Mouse (Mus musculus) lung, embryonic 15.5 days (tissue): Measurements from ENCODE around the gene Sval2. TPM values are rescaled to one million over a fixed set of nuclear protein-coding genes. Genes with fewer than 3 reads are reported as not detected.

Source experiments
- ATAC-seq: fragments of 200-750 bp; cut with Nextera tagmentation; 2 replicates; pipeline ENCODE4 v1.8.0; 2017; ENCODE audit warnings: moderate number of reproducible peaks, borderline replicate concordance; ENCODE audit not compliant: low FRiP score, low TSS enrichment; ENCODE audit errors: extremely low read depth
- H3K27ac ChIP-seq: fragments of 300-500 bp; sonication (generic); 2 replicates; pipeline ENCODE4 v1.5.1; 2015; ENCODE audit warnings: moderate library complexity, mild to moderate bottlenecking, inconsistent platforms
- H3K27me3 ChIP-seq: fragments of 300-500 bp; sonication (generic); 2 replicates; pipeline ENCODE4 v1.6.1; 2015; ENCODE audit warnings: inconsistent platforms
- H3K36me3 ChIP-seq: fragments of 300-500 bp; sonication (generic); 2 replicates; pipeline ENCODE4 v1.6.1; 2015; ENCODE audit warnings: inconsistent platforms
- H3K4me1 ChIP-seq: fragments of 300-500 bp; sonication (generic); 2 replicates; pipeline ENCODE4 v1.6.1; 2015; ENCODE audit warnings: inconsistent platforms
- H3K4me2 ChIP-seq: fragments of 300-500 bp; sonication (generic); 2 replicates; pipeline ENCODE4 v1.6.1; 2015; ENCODE audit warnings: inconsistent platforms, mild to moderate bottlenecking, moderate library complexity
- H3K4me3 ChIP-seq: fragments of 300-500 bp; sonication (generic); 2 replicates; pipeline ENCODE4 v1.5.1; 2015; ENCODE audit warnings: mild to moderate bottlenecking, inconsistent platforms
- H3K9ac ChIP-seq: fragments of 300-500 bp; sonication (generic); 2 replicates; pipeline ENCODE4 v1.6.1; 2015; ENCODE audit warnings: inconsistent platforms
- H3K9me3 ChIP-seq: fragments of 300-500 bp; sonication (generic); 2 replicates; pipeline ENCODE4 v1.6.1; 2016; ENCODE audit warnings: inconsistent platforms
- WGBS: fragments of 180-500 bp; shearing (Covaris S2); methylation state at CpG from one replicate; pipeline ENCODE4 v1.1.7; 2015; 5-methylcytosine and 5-hydroxymethylcytosine counted together
- polyA plus RNA-seq: library from polyadenylated mRNA; unstranded; fragments of >200 nt; fragmentation: Nextera tagmentation; extraction: Ambion mirVana; gene quantifications from 2 replicates; pipeline ENCODE4 v1.2.1, GENCODE M21; 2015

Gene Sval2
- not detected in 2 replicates for polyA plus RNA-seq

- H3K9me3 ChIP-seq = no peaks in the 10 kb centered on the region
- H3K27ac ChIP-seq = no peak within 1 kb of the TSS
- H3K4me1 ChIP-seq = no peaks in the 10 kb centered on the region
- 85% methylated on average over 3 of the region's 3 CpGs for WGBS
- no peak within 1 kb of the TSS for H3K9ac ChIP-seq
- H3K36me3 ChIP-seq = no peaks in the 10 kb centered on the region
- H3K27me3 ChIP-seq = no peaks in the 10 kb centered on the region
- ATAC-seq = no peak
- no peak within 1 kb of the TSS for H3K4me2 ChIP-seq
- H3K4me3 ChIP-seq = no peak within 1 kb of the TSS
Measured at GRCm38 (mm10) chr6:41852689-41853088, at the start of gene Sval2. Gene Sval2, plus strand, starts transcription at chr6:41852989.

GRCm38 (mm10) chr6:41824086-41824485, 28.7 kb upstream of the Sval2 start:
- Histone ChIP-seq H3K4me3 (no peak overlapping the region), H3K4me1 (no peaks in the 10 kb centered on the region), H3K9ac (no peak overlapping the region), H3K4me2 (no peak overlapping the region), H3K27me3 (no peaks in the 10 kb centered on the region), H3K27ac (no peak overlapping the region), H3K36me3 (no peaks in the 10 kb centered on the region), H3K9me3 (no peaks in the 10 kb centered on the region)
- ATAC-seq = no peak

- Histone ChIP-seq H3K9me3 (no peaks in the 10 kb centered on the region), H3K4me3 (no peak overlapping the region), H3K4me2 (no peak overlapping the region), H3K36me3 (no peaks in the 10 kb centered on the region), H3K4me1 (no peaks in the 10 kb centered on the region), H3K27me3 (no peaks in the 10 kb centered on the region), H3K9ac (no peak overlapping the region), H3K27ac (no peak overlapping the region)
- ATAC-seq = no peak
- WGBS = 77% methylated on average over 2 of the region's 2 CpGs
Measured at GRCm38 (mm10) chr6:41829516-41829915, 23.3 kb upstream of the Sval2 start.

- no peaks in the 10 kb centered on the region for H3K36me3 ChIP-seq
- H3K27me3 ChIP-seq = no peaks in the 10 kb centered on the region
- no peaks in the 10 kb centered on the region for H3K4me1 ChIP-seq
- no peak within 1 kb of the TSS for H3K27ac ChIP-seq
- no peak within 1 kb of the TSS for H3K4me3 ChIP-seq
- 63% methylated on average over 2 of the region's 2 CpGs for WGBS
- H3K9me3 ChIP-seq = no peaks in the 10 kb centered on the region
- no peak for ATAC-seq
- H3K4me2 ChIP-seq = no peak within 1 kb of the TSS
- no peak within 1 kb of the TSS for H3K9ac ChIP-seq
Measured at GRCm38 (mm10) chr6:41847235-41847634, 5.6 kb upstream of the Sval2 start, which contains the start of gene Pip. Gene Pip, plus strand, starts transcription at chr6:41847535.

GRCm38 (mm10) chr6:41864038-41864437, 11.2 kb downstream of the Sval2 start:
- no peak overlapping the region for H3K27ac ChIP-seq
- no peaks in the 10 kb centered on the region for H3K4me1 ChIP-seq
- H3K9me3 ChIP-seq = no peaks in the 10 kb centered on the region
- no peak for ATAC-seq
- H3K9ac ChIP-seq = no peak overlapping the region
- 72% methylated on average over 2 of the region's 2 CpGs for WGBS
- H3K4me3 ChIP-seq = no peak overlapping the region
- no peaks in the 10 kb centered on the region for H3K27me3 ChIP-seq
- H3K4me2 ChIP-seq = no peak overlapping the region
- H3K36me3 ChIP-seq = no peaks in the 10 kb centered on the region

DNA sequence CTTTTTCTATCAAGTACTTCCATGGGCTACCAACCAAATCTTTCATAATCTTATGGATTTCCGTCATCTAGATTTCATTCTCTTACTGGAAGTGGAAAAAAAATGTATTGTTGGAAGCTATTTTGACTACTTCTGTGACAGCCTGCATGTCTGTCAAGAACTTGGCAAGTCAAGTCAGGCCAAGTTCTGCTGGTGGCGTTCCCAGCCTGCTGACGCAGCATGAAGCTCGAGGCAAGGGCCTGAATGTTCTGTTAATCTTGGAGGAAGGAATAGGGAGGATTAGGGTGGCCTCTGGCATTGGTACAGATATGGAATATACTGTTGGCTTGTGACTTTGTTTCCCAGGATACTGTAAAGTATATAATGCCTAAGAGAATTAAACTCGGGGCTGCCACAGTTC, 58.8 kb downstream of the Sval2 start:
- no peak overlapping the region for H3K27ac ChIP-seq
- WGBS = 75% methylated on average over 5 of the region's 5 CpGs
- no peaks in the 10 kb centered on the region for H3K4me1 ChIP-seq
- H3K27me3 ChIP-seq = no peaks in the 10 kb centered on the region
- no peak overlapping the region for H3K9ac ChIP-seq
- ATAC-seq = no peak
- no peak overlapping the region for H3K4me3 ChIP-seq
- no peaks in the 10 kb centered on the region for H3K36me3 ChIP-seq
- no peaks in the 10 kb centered on the region for H3K9me3 ChIP-seq
- no peak overlapping the region for H3K4me2 ChIP-seq

Other genes with a start within 250 kb of the Sval2 start
- gene Ephb6, start 247.5 kb upstream of the Sval2 start, polyA plus RNA-seq = 10.4 and 14.5 TPM in 2 replicates
- 1.8 and 2.3 TPM in 2 replicates for gene Trpv6, start 216.6 kb upstream of the Sval2 start, polyA plus RNA-seq
- not detected in 2 replicates for gene Trpv5, start 172.2 kb upstream of the Sval2 start, polyA plus RNA-seq
- gene Llcfc1, start 168.6 kb upstream of the Sval2 start, polyA plus RNA-seq = not detected in 2 replicates
- 2.7 and 3.3 TPM in 2 replicates for gene Kel, start 148.7 kb upstream of the Sval2 start, polyA plus RNA-seq
- not detected in 2 replicates for gene Olfr459, start 77.8 kb upstream of the Sval2 start, polyA plus RNA-seq
- gene Pip, start 5.5 kb upstream of the Sval2 start, polyA plus RNA-seq = not detected in 2 replicates
- gene Sval1, start 98.6 kb downstream of the Sval2 start, polyA plus RNA-seq = not detected in 2 replicates
- gene Sval3, start 115.2 kb downstream of the Sval2 start, polyA plus RNA-seq = not detected in 2 replicates
- gene Sva, start 185.4 kb downstream of the Sval2 start, polyA plus RNA-seq = not detected in 2 replicates